Mouse (Mus musculus) gastrocnemius, postnatal 36 days (tissue): ENCODE measurements around the gene 1500009C09Rik. TPM values are rescaled to one million over a fixed set of nuclear protein-coding genes. Genes with fewer than 3 reads are reported as not detected.
"Not testable (repeated sequence)": the region's sequence is repeated elsewhere in the genome, so short reads cannot be mapped to it uniquely, and the experiment has no call there.

Source experiments
- DNase-seq, 2 experiments: peaks; one replicate each; pipeline ENCODE4 v3.0.0; 2022
- intact Hi-C: fragments of 180-260 bp; cut with DNase I; formaldehyde crosslinking; loops from one replicate; pipeline ENCODE4 v1.15.1; 2025
- total RNA-seq, 2 experiments: library from RNA; stranded (reverse); gene quantifications; 2 replicates each; pipeline ENCODE4 v1.2.3; 2021

The 1500009C09Rik gene
- total RNA-seq, 2 experiments from 2014 or later, result not detected

DNA sequence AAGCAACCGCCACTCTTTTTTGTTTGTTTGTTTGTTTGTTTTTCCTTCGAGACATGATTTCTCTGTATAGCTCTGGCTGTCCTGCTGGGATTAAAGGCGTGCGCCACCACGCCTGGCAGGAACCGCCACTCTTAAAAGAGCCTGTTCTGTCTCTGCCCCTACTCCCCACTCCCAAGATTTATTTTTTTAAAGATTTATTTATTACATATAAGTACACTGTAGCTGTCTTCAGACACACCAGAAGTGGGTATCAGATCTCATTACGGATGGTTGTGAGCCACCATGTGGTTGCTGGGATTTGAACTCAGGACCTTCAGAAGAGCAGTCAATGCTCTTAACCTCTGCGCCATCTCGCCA, 7.4 kb upstream of the 1500009C09Rik start:
- intact Hi-C loops, DNase-seq: not testable (repeated sequence)

GRCm38 (mm10) chr15:82247131-82247776, 4.9 kb upstream of the 1500009C09Rik start:
- DNase-seq, result no peak
- intact Hi-C loops, result no loop called here

DNA sequence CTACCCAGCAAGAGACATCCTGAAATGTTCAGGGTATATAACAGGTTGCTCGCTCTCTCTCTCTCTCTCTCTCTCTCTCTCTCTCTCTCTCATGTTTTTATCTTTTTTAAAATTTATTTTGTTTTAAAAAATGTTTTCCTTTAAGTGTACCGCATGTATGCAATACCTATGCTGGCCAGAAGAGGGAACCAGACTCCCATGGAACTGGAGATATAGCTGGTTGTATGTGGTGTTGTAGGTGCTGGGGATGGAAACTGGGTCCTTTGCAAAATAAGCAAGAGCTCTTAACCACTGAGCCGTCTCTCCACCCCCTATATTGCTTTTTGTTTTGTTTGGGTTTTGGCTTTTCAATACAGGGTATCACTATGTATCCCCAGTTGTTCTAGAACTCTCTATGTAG, 618 bp upstream of the 1500009C09Rik start:
- intact Hi-C loops, result no loop called here
- DNase-seq, result no peak

GRCm38 (mm10) chr15:82255248-82255647, 3.1 kb downstream of the 1500009C09Rik start:
- intact Hi-C loops, result no loop called here
- DNase-seq, result no peak

DNA sequence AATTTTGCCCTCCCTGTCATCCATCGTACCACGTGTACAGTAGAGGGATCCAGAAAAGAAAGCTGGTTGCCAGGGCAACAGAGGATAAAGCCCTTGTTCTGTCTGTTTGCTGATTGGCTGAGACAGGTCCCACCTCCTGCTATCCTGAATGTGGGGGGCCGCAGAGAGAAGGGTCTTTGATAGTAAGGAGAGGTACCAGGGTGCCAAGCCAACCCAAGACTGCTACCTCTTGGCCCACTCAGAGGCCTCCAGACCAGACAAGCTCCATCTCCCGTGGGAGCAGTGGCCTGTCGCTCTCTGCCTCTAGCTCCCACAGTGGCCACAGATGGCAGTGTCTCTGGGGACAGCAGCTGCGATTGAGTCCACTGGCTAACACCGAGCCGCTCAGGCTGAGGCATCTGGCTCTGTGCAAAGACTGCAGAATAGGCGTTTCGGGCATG, 3.8 kb downstream of the 1500009C09Rik start:
- no peak for DNase-seq
- intact Hi-C loops, result no loop called here

- peak; percentile 18 to 34 for DNase-seq
- intact Hi-C loops, result no loop called here
These were observed 7.3 kb downstream of the 1500009C09Rik start for GRCm38 (mm10) chr15:82259510-82259909.

DNA sequence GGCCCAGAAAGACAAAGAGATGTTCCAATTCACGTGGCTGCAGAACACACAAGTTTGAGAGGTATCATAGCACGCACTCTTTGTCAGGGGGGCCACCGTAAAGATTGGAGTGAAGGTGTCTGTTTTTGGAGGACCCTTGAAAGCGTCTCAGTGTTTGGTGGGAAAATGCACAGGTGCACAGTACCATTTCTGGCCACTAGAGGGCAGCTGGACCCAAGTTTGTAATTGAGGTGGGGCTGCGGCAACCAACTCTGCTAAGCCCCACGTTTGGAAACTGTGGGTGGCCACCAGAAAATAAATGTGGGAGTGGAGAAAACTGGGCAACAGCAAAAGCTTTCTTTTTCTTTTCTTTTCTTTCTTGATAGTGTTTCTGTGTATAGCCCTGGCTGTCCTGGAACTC, 14.2 kb downstream of the 1500009C09Rik start:
- intact Hi-C loops, result no loop called here
- peak; percentile 38 to 48 for DNase-seq

DNA sequence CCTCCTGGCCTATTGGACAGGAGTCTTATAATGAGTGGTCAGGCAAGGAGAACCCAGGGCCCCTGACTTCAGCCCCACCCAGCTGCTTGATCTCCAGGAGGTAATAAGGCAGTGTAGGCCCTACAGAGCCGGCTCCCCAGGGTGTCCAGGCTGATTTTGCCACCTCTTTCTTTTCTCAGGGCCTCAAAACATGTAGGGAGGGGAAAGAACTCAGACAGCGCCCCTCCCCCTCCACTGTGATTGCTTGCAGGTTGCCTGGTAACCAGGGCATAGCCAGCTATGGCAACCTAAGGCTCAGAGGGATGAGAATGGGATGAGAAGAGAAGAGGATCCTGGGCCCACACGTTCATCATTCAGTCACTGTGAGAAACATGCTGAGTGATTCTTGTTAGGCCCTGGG, 16.0 kb downstream of the 1500009C09Rik start:
- DNase-seq, result no peak
- intact Hi-C loops, result loop anchor here (1.0 kb wide), 1 partner anchor 149 kb away; no protein-coding TSS in a partner anchor

DNA sequence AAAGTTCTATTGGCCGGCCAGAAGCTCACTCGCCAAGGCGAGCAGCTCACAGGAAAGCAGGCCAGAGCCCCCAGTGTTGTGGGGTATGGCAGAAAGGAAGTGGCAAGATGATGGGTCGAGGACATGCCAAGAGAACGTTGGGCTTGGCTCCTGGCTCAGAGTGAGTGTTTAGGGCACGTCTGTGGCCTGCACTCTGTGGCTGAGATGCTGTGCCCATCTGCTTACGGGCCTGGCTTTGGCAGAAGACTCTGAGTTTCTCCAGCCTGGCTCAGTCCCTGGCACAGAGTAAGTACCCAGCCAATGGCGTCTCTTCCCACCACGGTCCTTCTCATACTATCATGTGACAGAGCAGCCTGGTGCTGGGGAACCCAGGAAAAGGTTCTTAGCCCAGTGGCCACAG, 16.6 kb downstream of the 1500009C09Rik start:
- intact Hi-C loops, result loop anchor here (1.0 kb wide), 1 partner anchor 149 kb away; no protein-coding TSS in a partner anchor
- no peak for DNase-seq

DNA sequence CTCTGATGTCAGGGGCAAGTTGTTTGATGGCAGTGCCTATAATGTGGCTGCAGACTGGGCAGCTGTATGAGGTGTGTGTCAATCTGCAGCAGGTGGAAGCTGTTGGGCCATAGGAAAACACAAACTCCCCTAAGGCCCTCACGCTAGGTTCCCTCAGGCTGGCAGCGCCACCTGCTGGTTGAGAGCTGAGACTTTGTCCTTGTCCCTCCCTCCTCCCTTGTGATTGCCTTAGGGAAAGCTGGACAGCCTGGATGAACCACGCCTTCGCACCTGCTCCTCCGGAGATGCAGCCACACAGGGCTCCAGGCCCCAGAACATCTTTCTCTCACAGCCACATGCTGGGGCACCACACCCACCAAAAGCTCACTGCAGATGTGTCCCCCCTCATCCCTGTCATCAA, 19.0 kb downstream of the 1500009C09Rik start:
- DNase-seq, result peak; percentile 20 to 36
- intact Hi-C loops, result no loop called here

DNA sequence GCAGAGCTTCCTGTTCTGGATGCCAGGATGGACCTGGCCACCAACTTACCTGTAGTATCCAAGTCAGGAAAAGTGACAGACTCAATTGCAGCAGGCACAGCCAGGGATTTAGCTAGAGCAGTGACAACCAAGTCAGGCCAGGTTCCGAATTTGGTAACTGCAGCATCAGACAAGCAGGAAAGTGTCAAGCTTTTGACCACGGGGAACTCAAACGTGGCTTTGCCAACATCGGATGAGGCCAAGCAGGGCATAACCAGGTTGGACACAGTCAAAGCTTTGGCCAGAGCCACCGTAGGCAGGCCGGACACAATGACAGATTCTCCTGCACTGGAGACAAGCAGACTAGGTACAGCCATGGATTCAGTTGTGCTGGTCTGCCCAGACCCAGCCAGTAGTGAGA, 20.1 kb downstream of the 1500009C09Rik start:
- intact Hi-C loops, result no loop called here
- DNase-seq, result no peak

GRCm38 (mm10) chr15:82274593-82274926, 22.4 kb downstream of the 1500009C09Rik start, which contains the start of gene Sept3:
Gene Sept3 (plus strand): TSS chr15:82274893.
- intact Hi-C loops, result no loop called here
- no peak for DNase-seq

GRCm38 (mm10) chr15:82274927-82275901, 23.0 kb downstream of the 1500009C09Rik start:
- DNase-seq, result no peak
- intact Hi-C loops, result no loop called here

DNA sequence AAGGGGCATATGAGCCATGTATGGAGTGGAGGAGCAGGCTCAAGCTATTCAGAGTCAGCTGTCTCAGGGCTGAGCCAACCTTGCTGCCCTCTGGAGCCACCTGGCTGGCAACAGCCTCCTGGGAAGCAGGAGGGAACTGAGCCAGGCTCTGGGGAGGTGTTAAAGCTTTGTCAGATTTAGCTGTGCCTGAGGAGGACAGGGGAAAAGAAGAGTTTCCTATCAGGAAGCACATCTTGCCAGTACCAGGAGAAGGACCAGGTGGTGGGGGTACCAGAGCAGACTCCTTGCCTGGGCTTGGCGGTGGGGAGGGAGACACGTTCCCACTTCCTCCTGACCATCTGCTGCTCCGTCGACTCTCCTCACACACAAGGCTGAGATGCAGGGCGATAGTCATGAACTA, 25.4 kb downstream of the 1500009C09Rik start:
- intact Hi-C loops, result no loop called here
- DNase-seq, result no peak

DNA sequence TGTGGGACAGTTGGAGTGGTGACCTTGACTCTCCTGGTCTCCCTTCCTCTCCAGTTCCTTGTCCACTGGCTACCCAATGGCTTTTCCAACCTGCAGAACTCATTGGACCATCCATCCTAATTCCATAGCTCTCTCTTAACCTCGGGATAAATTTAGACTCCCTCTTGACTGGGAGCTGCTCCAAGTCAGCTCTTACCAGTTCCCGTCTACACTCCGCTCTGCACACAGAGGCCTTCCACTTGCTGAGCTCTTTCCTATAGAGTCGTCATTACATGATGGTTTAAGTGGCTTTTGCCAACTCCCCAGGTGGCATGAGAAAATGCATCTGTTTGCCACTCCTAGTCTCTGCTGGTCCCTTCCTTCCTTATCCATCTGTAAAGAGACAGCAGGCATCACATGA, 28.4 kb downstream of the 1500009C09Rik start:
- no peak for DNase-seq

GRCm38 (mm10) chr15:82286157-82286556, 34.0 kb downstream of the 1500009C09Rik start:
- intact Hi-C loops, result loop anchor here (10.0 kb wide), 1 partner anchor 919 kb away; no protein-coding TSS in a partner anchor
- no peak for DNase-seq

More for the DNA sequence above, 28.4 kb downstream of the 1500009C09Rik start:
- intact Hi-C loops, result loop anchor here (10.0 kb wide), 1 partner anchor 924 kb away; no protein-coding TSS in a partner anchor

GRCm38 (mm10) chr15:82290252-82290651, 38.1 kb downstream of the 1500009C09Rik start:
- intact Hi-C loops, result no loop called here
- DNase-seq, result no peak

DNA sequence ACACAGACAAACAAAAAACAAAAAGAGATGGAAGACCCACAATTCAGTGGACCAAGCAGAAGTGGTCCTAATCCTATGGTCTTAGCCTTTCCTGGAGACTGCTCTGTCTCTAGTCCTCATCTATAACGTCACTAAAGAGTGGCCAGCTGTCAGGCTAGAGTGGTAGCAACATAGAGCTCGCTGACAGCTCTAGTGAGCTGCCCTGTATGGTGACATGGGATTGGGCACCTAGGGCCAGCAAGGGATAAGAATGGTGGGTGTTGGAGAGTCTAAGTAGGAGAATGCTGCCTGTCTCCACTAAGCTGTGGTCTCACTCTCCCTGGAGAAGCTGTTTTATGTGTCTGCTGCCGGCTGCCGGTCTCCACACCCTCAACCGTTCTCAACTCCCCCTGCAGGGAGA, 40.7 kb downstream of the 1500009C09Rik start:
- no peak for DNase-seq
- intact Hi-C loops, result no loop called here

- no peak for DNase-seq
- intact Hi-C loops, result no loop called here
These were observed 41.1 kb downstream of the 1500009C09Rik start for GRCm38 (mm10) chr15:82293271-82293711.

- no peak for DNase-seq
- intact Hi-C loops, result no loop called here
These were observed 41.9 kb downstream of the 1500009C09Rik start for GRCm38 (mm10) chr15:82294059-82294458.
